Mouse (Mus musculus): ENCODE data around the gene Chst8. TPM values are rescaled to one million over a fixed set of nuclear protein-coding genes. Genes with fewer than 3 reads are reported as not detected.

Chst8 gene
- total RNA-seq (2022): 10 to 100 TPM in 3 of 4 experiments, 1 to 10 TPM in 1; 7.1 to 29.9 (median 13.8) TPM

DNA sequence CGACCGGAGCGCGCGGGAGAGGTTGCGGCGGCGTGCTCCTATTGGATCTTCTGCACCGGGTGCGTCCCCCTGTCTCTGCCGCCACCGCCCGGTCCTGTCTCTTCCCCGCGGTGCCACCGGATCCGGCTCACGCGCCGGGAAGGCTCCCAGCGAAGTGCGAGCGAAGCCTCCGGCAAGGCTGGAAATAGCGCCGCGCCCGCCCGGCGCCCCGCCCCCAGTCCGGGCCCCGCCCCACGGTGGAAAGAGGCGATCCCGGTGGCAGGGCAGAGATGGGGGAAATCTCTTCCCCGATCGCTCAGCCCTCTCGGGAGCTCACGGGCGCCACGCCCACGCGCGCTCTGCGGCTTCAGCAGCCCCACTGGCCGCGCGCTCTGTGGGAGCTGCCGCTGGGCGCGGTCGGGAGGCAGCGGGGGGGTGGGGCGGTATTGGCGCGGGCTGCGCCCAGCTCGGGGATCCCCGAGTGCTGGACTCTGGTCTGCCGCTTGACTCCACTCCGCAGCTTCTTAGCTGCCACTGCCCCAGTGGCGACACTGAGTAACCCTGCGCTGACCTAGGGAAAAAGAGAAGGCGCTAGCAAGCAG lies at the start of gene Chst8:
TSS of gene Chst8 (minus strand) at position 181 of the 581 bp plus-strand sequence.
- peak; percentile 87 for DNase-seq

DNA sequence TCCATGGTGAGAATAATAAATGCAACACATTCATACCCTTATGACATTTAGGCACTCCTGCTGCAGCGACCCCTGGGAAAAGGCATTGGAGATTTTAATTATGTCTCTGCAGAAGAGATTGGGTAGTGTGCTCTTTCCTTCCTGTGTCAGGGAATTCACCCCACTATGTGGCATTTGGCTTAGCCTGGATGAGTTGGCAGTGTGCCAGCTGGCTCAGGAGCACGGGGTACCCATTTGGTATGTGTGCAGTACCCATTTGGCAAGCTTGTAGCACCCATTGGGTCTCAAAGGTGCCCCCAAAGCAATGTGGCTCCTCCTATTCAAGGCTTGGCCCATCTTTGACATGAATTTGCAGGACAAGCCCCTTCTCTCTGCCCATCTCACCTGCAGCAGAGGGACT lies 45.8 kb upstream of the Chst8 start:
- DNase-seq: no peak

DNA sequence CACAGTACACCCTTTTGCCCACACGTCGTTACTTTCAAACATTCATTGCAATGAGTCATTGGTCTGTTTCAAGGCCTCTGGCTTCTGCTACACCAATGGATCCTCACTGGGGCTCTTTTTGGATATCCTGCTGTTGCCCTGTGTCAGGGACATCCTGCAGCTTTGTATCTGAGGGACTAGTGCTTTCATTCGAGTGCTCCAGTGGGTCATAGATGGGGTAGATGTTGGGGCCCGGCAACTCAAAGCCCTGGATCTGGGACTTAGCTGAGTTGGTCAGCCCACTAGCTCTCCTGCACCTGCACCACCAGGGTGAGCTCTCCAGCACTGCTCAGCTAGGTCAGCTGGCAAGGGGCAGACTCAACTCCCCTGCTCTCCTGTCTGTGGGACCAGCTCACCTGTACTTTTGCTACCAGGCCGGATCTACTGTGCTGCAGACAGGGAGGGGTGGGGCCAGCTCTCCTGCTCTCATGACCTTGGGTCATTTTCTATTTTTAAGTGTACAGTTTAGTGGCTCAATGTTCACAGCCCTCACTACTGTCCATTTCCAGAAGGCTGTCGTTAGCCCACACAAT lies 42.4 kb upstream of the Chst8 start:
- DNase-seq: peak; percentile 44

DNA sequence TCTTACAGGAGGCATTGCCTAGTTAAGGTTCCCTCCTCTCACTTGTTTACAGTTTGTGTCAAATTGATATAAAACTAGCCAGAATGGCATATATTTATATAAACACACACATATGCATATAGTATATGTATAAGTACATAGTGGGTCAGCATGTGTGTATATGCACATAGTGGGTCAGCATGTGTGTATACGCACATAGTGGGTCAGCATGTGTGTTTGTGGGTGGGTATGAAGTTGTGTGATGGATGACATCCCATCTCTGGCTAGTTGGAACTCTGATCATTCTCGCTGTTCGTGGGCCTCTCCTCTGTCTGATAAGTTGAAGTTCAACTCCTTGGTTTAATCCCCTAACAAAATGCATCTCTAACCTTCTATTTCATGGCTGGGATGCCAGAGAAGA lies 40.9 kb upstream of the Chst8 start:
- no peak for DNase-seq

DNA sequence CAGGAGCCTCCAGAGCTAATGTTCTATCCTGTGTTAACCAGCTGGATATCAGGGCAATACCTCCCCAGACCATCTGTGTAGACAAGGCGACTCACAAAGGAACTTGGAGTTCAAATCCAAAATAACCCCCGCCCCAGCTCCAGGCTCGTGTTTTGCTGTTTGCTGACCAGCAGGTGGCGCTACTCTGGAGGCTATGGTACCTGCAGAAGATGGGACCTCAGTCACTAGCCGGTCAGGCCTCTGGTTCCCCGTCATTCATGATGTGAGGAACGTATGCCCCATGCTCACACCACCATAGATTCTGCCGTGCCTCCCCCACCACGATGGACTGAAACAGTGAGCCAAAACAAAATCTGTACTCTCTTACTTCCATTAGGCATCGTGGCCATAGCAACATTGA lies 37.1 kb upstream of the Chst8 start:
- DNase-seq: no peak

DNA sequence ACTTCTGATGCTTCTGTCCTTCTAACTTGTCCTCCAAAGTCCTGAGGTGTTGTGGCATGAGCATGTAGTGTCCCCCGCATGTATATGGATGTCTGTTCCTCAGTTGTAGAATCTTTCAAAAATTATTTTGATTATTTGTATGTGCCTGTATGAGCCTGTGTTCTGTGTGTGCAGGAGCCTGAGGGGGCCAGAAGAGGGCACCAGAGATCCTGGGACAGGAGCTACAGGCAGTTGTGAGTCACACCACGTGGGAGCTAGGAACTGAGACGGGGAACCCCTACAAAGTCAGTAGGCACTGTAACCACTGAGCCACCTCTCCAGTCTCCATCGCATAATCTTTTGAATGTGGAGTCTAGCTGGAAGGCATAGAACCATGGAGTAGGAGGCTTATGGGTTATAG lies 36.3 kb upstream of the Chst8 start:
- no peak for DNase-seq

DNA sequence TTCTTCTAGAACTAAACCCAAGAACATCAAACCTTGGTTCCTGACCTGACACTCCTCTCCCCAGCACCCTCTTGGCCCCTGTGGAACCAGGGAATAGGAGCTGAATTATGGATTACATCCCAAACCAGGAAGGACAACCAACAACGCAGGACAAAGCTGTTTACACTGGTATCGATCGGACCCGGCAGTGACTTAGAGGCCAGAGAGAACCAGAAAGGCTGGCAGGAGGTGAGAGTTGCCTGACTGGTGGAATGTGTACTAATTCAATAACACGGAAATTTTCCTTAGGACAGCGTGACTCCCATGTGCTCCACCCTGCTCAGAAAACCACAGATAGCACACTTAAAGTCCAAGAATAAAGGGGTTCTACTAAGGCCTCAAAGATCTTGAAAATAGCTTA lies 35.4 kb upstream of the Chst8 start:
- DNase-seq: no peak

DNA sequence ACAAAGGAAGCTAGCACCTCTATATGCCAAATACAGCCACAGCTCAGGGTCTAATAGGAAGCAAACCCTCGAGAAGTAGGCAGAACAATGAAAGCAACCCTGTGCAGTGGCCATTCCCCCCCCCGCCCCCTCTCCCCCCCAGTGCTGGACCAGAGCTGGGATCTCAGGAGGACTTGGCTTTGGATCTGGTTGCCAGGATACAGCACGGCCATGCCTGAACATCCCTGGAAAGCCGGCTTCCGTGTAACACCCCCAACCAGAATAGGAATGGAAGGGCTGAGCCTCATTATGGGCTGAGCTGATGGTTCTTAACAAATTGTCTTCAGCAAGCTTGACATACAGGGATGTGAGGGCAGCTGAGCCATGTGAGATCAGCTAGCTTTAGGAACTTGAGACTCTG lies 34.9 kb upstream of the Chst8 start:
- no peak for DNase-seq

DNA sequence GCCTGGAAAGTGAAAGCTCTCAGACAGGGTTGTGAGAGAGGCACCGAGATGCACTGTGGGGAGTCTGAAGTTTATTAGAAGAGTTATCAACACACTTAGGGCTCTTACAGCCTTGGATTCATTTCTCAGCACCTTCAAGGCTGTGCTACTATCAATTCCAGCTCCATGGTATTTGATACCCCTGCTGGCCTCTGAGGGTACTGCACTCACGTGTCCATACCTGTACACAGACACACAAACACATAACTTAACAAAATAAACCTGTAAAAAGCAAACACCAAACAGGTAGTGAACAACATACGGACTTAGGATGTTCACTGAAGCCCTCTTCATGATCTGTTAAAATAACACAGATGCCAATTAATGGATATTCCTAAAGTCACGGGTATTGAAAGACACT lies 26.2 kb upstream of the Chst8 start:
- DNase-seq: no peak

DNA sequence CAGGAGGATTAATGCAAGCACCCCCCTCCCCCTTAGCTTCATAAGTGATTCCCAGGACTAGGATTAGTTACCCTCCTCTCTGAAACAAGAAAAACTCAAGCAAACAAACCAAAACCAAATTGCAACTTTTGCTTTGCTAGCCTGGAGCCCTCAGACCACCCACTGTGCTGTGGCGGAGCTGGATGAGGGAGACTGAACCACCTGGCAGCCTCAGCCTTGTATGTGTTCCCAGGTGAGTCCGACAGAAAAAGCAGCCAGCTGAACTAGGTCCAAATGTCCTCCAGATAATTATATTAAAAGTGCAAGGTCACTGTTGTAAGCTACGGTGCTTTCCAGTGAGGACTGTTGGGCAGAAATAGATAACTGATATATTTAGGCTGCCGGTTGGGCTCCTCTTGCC lies 25.7 kb upstream of the Chst8 start:
- DNase-seq: no peak

DNA sequence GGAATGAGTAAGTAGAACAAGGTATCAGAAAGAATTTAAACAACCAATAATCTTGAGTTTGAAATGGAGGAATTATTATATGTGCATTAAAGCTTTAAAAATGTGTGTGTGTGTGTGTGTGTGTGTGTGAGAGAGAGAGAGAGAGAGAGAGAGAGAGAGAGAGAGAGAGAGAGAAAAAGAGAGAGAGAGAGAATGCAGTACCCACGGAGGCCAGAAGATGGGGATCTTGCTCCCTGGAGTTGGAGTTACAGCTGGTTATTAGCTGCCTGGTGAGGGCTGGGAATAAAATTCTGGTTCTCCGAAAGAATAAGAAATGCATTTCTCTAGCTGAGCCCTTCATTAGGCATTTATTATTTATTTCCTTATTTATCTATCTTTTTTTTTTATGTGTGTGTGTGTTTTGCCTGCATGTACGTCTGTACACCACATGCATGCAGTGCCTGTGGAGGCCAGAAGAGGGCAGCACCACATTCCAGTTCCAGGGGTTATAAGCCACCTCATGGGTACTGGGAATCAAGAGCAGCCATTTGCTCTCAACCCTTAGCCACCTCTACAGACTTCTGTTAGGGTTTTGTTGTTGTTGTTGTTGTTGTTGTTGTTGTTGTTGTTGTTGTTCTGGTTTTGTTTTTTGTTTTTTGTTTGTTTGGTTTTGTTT lies 13.9 kb upstream of the Chst8 start:
- DNase-seq: no peak

DNA sequence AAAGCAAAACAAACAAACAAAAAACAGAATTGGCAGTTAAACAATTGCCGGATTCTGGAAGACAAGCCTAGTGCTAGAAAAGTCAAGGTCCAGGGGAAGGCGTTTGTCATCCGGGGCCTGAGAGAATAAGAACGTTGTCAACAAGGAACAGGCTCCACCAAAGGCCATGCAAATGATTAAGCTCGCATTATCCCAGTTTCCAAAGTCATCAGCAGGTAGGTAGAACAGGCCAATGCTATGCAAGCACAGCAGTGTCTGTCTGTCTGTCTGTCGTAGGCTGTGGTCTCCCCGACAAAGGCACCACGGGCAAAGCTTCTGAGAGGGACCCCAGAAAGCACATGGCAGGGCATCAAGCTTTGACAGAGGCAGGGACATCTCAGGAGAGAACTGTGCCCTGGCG lies 9.1 kb upstream of the Chst8 start:
- no peak for DNase-seq

DNA sequence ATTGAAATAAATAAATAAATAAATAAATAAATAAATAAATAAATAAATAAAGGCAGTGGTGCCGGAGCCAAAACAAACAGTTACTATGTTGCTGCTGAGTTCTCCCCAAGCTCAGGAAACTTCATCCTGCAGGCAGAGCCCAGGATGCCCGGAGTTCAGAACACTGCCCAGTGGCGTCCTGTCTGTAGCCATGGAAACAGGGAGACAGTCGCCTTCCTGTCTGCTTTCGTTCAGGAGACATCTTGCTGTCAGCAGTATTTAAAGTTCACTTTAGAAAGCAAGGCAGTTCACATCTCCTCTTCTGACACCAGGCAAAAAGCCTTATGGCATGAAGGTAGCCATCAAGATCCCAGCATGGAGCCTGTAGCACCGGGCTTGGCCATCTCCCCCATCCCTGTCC lies 8.0 kb upstream of the Chst8 start:
- no peak for DNase-seq

DNA sequence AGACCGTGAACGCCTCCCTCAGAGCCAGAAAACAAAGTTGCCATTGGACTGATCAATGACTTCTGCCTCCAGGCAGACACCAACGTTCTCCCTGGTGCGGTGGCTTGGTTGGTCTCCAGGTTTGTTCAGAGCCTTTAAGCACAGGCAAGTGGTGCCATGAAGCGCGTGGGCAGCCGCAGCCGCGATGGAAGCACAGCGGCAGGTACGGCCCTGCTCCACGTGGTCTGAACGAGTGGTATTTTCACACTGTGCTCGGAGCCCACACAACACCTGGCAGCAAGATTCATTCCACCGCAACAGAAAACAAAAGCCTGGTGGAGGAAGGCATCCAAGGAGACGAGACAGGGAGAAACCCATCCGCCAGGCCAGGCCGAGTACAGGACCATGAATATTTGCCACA lies 7.3 kb upstream of the Chst8 start:
- DNase-seq: no peak

DNA sequence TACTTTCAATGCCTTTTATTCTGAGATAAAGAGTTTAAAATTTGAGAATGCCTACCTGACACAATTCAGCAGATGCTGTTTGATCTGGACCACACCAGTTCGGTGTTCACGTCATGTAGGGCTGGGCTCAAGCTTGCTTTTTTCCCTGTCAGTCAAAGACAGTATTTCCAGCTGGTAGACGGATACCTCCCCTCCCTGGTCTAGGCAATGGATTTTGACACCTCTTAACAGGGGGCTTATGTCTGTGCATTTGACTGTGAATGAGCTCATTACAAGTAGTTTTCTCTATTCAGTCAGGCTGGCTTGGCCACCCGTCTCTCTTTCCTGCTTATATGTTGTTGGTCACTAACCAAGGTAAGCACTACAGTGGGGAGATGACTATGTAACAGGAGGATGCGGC lies 6.1 kb upstream of the Chst8 start:
- no peak for DNase-seq

DNA sequence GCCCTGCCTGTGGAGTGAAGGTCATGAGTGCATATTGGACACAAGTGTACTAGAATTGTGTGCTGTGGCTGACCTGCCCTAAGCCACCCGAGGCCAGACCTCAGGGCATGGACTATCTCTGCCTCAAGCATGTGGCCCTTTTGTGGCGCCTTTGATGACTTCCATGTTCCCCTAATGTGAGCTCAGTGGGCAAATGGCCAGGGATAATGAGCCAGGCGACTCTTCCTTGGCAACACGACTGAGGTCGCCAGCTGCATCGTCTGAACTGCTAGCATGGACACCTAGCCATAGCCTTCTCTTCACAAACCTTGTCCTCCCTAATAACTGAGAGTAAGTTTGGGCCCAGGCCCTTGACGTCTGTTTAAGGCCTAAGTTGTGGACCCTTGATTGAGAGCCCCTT lies 4.5 kb upstream of the Chst8 start:
- DNase-seq: no peak

DNA sequence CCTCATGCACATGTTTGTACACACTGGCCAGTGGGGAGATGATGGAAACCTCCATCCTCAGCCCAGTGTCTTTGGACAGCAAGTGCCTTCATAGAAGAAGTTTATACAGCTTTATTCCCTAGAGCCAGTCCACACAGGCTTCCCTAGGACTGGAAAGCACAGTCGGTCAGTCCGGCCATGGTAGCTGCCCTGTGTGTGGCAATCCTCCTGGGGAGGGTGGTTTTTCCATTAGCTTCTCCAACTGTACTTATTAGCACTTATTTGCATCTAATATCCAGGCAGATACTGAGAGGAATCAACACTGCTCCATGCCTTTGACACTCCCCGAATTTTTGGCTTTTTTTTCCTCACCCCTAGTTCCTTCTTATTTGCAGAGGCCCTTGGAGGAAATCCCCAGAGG lies 2.3 kb upstream of the Chst8 start:
- DNase-seq: no peak

DNA sequence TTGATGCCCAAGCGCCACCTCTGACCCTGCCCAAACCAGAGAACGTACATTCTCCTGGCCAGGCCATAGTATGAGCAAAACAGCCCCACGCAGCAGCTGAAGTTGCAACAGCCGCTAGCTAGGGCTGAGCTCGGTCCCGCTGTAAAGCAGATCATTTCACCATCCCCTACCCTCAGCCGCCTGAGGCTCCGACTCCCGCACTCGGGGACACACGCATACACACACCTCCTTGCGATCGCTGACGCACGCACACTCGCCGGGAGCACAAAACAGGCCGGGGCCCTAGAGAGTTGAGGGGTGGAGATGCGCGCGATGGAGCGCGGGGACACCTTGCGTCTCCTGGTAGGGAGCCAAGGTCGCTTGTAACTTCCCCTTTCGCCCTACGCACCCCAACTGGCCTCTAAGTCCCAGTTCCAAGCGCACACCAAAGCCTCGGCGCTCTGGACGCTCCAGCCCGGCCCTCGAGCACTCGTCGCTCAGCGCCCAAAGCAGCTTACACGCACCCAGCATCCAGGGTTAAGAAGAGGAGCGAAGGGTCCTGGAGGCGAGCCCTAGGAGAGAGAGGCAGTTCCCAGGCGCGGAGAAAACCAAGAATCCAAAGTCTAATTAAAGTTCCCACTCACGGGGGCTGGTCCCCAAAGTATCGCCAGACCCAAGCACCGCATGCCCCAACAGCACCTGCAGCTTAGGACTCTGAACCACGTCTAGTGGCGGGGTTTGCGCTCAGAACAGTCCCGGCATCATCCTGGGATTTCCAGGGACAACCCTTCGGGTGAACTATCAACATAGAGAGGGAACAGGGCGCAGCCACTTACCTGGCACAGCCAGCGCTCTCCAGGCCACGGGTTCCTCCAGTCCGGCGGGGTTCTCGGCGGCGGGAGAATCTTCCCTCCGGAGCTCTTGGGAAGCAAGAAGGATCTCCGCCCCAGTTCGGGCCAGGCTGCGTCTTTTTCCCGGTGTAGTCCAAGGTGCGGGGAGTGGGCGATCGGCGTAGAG lies 682 bp downstream of the Chst8 start:
- peak; percentile 10 for DNase-seq

DNA sequence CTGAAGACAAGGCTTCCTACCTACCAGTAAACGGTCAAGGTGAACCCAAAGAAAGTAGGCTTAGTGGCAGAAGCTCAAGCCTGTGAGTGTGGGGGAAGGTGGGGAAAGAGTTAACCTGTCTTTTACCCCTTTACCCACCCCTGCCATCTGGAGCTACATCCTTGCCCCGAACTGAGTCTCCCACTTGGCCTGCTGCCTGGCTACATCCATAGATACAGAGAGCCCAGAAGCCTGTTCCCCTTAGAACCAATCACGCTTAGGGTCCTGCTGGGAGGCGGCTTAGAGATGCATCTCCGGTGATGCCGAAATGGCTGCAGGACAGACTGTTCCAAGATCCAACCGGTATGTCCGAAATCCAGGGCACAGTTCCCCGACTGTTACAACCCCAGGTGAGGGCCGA lies 1.5 kb downstream of the Chst8 start:
- DNase-seq: no peak

DNA sequence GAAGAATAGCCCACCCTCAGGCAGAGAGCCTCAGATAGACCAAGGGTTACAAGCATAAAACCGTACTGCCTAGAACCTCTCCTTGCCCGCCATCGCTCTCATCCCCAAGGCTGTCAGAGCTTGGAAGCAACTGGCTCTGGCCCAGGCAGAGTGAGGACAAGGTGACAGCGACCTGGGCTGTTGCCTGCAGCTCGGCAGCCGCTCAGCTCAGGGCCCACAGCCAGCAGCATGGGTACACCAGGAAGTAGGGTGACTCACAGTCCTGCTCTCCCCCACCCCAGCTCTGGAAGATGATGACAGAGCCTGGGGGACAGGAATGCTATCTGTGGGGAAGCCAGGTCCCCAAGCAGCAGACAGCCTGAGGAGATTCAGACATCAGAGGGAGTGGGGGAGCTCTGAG lies 6.2 kb downstream of the Chst8 start:
- peak; percentile 86 for DNase-seq

DNA sequence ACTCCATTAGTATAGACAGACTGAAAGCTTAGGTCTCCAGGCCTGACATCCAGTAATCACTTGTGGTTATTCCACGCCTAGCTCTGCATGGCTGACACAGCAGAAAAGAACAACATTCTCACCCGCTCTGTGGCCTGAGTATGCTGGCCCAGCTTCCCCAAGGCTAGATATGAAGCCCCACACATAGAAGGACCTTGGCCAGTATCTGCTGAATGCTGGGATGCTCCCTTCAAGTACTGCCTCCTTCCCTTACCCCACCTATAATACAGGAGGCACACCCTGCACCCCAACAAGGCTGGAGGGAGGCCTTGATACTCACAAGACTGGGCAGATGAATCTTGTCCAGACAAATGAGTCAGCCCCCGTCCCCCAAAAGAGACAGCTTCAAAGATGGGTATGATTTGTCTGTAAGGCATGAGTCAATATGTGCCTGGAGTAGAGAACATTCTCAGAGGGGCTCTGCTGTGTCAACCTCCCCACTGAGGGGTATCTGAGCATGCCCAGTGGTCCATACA lies 6.8 kb downstream of the Chst8 start:
- peak; percentile 70 for DNase-seq

DNA sequence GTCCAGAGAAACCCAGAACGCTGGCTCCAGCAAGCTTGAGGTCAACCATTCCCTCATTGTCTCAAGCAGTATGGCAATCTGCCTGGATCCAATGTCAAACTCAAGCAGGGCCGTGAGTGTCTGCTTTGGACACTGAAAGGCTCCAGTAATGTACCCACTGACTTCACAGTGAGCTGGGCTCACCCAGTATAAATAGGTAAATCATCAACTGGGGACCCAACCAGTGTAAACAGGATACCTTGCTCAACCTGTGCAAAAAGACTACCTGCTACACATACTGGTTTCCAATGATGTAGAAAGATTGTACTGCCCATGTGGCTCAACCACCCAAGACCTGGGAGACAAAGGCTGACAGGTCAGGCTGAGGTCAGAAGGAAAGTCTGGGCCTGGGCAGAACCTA lies 7.5 kb downstream of the Chst8 start:
- DNase-seq: no peak

DNA sequence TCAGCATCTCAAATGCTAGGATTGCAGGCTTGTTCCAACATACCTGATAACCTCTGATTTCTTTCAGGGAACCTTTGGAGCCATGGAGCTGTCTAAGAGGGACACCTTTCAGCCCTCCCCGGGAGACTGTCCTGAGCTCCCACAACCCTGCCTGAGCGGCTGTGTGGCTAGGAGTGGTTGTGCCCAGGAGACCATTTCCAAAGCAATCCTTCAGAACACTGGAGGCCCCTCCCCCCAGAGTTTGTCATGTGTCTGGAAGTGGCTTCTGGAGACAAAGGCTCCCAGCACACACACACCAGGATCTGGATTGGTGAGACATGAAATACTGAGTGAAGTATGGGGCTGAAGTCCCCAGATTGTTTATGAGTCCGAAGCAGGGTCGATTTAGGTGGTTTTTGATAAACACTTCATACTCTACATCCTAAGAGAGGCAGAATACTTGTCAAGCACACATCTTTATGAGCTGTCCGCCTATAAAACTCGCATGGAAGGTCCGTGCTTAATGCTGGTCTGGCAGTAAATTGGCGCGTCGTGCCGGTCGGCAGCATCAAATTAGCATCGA lies 12.5 kb downstream of the Chst8 start:
- DNase-seq: no peak

Data from adrenal gland, adult 8-10 months (tissue).